Mouse (Mus musculus): ENCODE results near the gene 2610528A11Rik.

The 2610528A11Rik gene

DNA sequence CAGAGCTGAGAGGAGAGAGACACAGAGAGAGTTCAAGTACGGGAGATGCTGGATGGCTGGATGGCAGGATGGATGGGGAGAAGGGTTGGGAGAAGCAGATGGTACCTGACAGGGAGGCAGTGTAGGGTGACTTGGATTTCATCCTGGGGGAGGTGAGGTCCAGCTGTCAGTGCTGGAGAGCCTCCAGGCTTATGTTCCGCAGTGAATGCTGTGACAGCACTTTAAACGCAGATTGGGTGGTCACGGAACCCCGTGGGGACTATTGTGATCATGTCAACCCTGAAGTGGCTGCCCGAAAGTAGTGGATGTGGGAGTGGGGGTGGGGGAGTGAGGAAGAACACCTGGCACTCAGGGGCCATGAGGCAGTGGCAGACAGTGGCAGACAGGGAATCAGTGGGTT lies 19.4 kb downstream of the 2610528A11Rik start:
- no peak for DNase-seq (ENCODE audit: low read depth)

- DNase-seq (ENCODE audit: low read depth): no peak
Measured at GRCm38 (mm10) chr14:37083755-37084154, 30.1 kb downstream of the 2610528A11Rik start.

GRCm38 (mm10) chr14:37080724-37081123 lies 33.1 kb downstream of the 2610528A11Rik start:
- no peak for DNase-seq (ENCODE audit: low read depth)

DNA sequence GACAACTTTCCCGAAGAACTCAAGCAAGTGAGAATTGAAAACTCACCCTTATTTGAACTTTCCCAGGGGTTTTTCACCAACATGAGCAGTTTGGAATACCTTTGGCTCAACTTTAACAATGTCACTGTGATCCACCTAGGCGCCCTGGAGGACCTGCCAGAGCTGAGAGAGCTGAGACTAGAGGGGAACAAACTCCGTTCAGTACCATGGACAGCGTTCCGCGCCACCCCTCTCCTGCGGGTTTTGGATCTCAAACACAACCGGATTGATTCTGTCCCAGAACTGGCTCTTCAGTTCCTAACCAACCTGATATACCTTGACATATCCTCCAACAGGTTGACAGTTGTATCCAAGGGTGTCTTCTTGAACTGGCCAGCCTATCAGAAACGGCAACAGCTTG lies 45.3 kb downstream of the 2610528A11Rik start:
- no peak for DNase-seq (ENCODE audit: low read depth)

DNA sequence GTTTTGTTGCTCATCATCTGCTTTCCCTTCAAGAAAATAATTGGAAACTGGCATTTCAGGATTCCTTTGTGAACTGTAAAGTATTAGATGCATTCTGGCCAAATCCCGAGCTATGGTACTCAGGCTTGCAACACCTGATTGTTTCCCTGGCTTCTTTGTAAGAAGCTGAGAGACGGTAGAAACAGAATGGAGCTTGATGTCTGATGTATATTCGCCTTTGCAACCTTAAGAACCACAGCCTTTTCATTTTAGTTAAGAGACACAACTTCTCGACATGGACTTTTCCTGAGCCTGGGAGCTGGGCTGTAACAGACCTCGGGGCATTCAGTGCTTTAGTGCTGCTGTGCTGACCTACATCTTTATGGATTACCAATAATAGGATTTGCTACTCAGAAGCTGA lies 46.2 kb downstream of the 2610528A11Rik start, which contains the start of gene Lrit2:
Lrit2 (plus strand) TSS at position 301 of the 400 bp plus-strand sequence.
- DNase-seq (ENCODE audit: low read depth): no peak

DNA sequence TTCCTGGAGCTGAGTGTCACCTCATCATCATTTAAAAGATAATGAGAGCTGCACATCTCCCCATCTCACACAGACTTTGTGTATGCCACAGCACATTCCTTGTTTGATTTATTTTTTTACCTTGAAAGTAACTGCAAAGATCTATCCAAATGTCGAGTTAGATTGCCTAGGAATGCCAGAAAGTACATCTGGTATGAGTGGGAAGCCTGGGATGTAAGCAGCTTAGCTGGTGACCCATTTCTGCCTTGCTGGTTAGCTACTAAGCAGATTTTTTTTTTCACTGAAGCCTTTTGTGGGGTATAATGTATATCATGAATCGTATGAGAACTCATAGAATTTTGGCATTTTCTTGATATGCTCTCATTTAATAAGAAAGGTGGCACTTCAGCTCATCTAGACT lies 47.2 kb downstream of the 2610528A11Rik start:
- DNase-seq (ENCODE audit: low read depth): no peak

- no peak for DNase-seq (ENCODE audit: low read depth)
Measured at GRCm38 (mm10) chr14:37064849-37065248, 49.0 kb downstream of the 2610528A11Rik start.
